Mouse (Mus musculus): Measurements from ENCODE around the gene 2310033P09Rik. TPM values are rescaled to one million over a fixed set of nuclear protein-coding genes. Genes with fewer than 3 reads are reported as not detected.

2310033P09Rik gene
- polyA plus RNA-seq, 1 experiment from 2014 or later: 24.9 TPM

DNA sequence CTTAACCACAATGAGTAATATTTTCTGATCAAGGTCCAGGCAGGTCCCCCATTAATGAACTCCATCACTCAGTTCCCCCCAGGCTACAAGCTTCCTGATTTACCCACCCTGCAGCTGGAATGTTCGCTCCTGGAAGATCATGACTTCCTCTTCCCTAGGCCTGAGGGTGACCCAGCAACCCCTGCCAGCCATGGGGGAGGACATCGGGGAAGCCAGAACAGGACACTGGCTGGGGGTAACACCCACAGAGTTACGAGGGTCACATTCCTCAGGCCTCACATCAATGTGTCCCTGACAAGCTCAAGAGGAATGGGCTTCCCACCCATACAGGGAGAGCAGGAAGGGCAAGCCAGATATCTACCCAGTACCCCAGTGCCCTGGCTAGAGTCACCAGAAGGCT, 38.3 kb upstream of the 2310033P09Rik start:
- H3K9ac ChIP-seq (ENCODE audit: low read length): no peak overlapping the region
- H3K4me1 ChIP-seq (ENCODE audit: control insufficient read depth, insufficient read depth, low read length): no peaks in the 10 kb centered on the region
- no peak overlapping the region for H3K4me3 ChIP-seq (replicated peaks; ENCODE audit: low read length)
- no peaks in the 10 kb centered on the region for H3K9me3 ChIP-seq (replicated peaks; ENCODE audit: control insufficient read depth, low read length)
- WGBS: 63% methylated on average over 3 of the region's 3 CpGs
- ATAC-seq (ENCODE audit: insufficient read depth, low FRiP score): no peak
- H3K4me2 ChIP-seq (ENCODE audit: low read depth, low read length): no peak overlapping the region
- no peaks in the 10 kb centered on the region for H3K36me3 ChIP-seq (ENCODE audit: control insufficient read depth, insufficient read depth, low read length)
- peaks cover 7% of the 10 kb centered on the region for H3K27me3 ChIP-seq (ENCODE audit: control insufficient read depth, insufficient read depth, low read length)
- no peak overlapping the region for H3K27ac ChIP-seq (ENCODE audit: low read length)

DNA sequence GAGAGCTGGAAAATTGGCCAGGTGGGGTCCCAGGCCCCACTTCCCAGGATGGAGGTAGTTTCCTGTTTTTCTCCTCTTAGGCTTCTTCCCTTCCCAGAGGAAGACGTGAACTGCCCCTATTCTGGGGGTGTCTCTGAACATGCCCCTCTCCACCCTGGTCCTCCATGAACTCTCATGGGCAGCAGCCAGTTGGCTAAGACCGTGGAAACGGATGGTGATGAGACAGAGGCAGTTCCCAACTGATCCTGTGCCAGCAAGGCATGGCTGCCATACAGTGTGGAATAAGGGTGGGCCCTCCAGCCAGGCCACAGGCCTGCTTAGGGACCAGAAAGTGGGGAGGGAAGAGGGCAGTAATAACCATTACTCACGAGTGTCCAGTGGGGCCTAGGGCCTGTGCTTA, 37.6 kb upstream of the 2310033P09Rik start:
- no peak for ATAC-seq (ENCODE audit: insufficient read depth, low FRiP score)
- Histone ChIP-seq H3K4me2 (ENCODE audit: low read depth, low read length) (no peak overlapping the region), H3K4me3 (replicated peaks; ENCODE audit: low read length) (no peak overlapping the region), H3K27ac (ENCODE audit: low read length) (no peak overlapping the region), H3K27me3 (ENCODE audit: control insufficient read depth, insufficient read depth, low read length) (peaks cover 14% of the 10 kb centered on the region), H3K4me1 (ENCODE audit: control insufficient read depth, insufficient read depth, low read length) (no peaks in the 10 kb centered on the region), H3K36me3 (ENCODE audit: control insufficient read depth, insufficient read depth, low read length) (no peaks in the 10 kb centered on the region), H3K9me3 (replicated peaks; ENCODE audit: control insufficient read depth, low read length) (no peaks in the 10 kb centered on the region), H3K9ac (ENCODE audit: low read length) (no peak overlapping the region)
- 72% methylated on average over 4 of the region's 4 CpGs for WGBS

DNA sequence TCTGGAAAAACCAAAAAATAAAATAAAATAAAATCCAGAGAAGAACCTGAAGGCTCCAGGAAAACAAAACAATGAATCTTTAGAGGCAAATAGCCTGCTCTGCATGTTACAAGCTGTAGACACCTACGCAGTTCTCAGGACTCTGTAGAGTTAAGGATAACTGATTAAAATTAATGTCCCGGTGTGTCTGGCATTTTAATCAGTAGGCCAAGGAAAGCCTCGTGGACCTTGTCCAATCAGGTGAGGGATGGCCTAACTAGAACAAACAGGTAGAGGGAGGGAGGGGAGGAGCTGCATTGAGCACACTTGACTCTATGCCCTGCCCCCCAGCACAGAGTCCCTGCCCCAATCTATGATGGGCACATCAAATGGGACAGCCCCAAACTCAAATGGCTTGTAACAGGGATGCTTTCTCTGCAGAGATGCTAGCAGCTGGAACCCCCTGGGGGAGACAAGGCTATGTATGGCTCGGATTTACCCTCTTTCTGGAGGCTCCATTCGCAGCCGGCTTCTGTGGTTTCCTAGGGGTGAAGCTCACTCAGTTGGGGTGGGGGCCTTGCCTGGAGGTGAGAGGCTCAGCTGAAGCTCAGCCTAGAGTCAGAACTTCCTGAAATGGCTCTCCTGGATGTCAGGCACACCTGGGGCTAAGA, 33.8 kb upstream of the 2310033P09Rik start:
- ATAC-seq (ENCODE audit: insufficient read depth, low FRiP score): no peak
- 47% methylated on average over 6 of the region's 6 CpGs for WGBS
- Histone ChIP-seq H3K27me3 (ENCODE audit: control insufficient read depth, insufficient read depth, low read length) (peaks cover 51% of the 10 kb centered on the region), H3K4me1 (ENCODE audit: control insufficient read depth, insufficient read depth, low read length) (no peaks in the 10 kb centered on the region), H3K9me3 (replicated peaks; ENCODE audit: control insufficient read depth, low read length) (no peaks in the 10 kb centered on the region), H3K4me2 (ENCODE audit: low read depth, low read length) (no peak overlapping the region), H3K9ac (ENCODE audit: low read length) (no peak overlapping the region), H3K4me3 (replicated peaks; ENCODE audit: low read length) (no peak overlapping the region), H3K27ac (ENCODE audit: low read length) (no peak overlapping the region), H3K36me3 (ENCODE audit: control insufficient read depth, insufficient read depth, low read length) (no peaks in the 10 kb centered on the region)

DNA sequence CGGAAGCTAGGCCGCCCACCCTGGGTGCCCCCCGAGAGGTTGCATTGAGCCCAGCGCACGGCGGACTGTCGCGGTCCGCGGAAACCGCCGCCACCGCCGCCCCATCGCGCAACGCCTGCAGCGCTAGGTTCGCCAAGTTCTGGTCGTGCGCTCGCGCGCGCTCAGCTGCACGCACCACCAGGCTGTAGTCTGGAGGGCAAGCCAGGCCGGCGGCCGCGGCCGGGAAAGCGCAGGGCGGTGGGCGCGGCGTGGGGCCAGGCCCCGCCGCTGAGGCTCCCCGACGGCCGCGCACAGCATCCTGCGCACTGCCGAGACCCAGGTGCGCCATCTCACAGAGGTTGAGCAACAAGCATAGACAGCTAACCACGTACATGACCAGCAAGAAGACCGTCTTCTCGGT, 31.6 kb upstream of the 2310033P09Rik start:
- Histone ChIP-seq H3K4me3 (replicated peaks; ENCODE audit: low read length) (peak overlapping the region; percentile 25), H3K27me3 (ENCODE audit: control insufficient read depth, insufficient read depth, low read length) (peaks cover 56% of the 10 kb centered on the region), H3K27ac (ENCODE audit: low read length) (no peak overlapping the region), H3K4me2 (ENCODE audit: low read depth, low read length) (peak overlapping the region; percentile 35), H3K9ac (ENCODE audit: low read length) (peak overlapping the region; percentile 48), H3K9me3 (replicated peaks; ENCODE audit: control insufficient read depth, low read length) (no peaks in the 10 kb centered on the region), H3K36me3 (ENCODE audit: control insufficient read depth, insufficient read depth, low read length) (no peaks in the 10 kb centered on the region), H3K4me1 (ENCODE audit: control insufficient read depth, insufficient read depth, low read length) (no peaks in the 10 kb centered on the region)
- WGBS: 2% methylated on average over 48 of the region's 48 CpGs
- no peak for ATAC-seq (ENCODE audit: insufficient read depth, low FRiP score)

DNA sequence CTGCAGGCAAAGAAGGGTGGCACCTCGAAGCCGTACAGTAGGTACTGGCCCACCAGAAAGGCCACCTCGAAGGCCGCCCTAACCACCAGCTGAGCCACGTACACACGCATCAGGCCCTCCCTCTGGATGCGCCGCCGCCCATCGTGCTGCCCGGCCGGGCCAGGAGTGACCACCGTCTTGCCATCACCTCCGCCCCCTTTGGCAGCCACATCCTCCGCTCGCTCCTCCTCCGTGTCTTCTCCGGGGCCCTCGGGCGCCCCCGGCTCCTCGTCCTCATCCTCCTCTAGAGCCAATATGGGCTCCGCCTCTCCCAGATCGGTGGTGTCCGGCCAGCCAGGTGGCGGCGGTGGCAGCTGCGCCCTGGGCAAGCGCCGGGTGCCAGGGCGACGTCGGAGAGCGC, 31.2 kb upstream of the 2310033P09Rik start:
- Histone ChIP-seq H3K9ac (ENCODE audit: low read length) (peak overlapping the region; percentile 48; the same call in 1 of the 2 replicates), H3K27me3 (ENCODE audit: control insufficient read depth, insufficient read depth, low read length) (peaks cover 56% of the 10 kb centered on the region), H3K27ac (ENCODE audit: low read length) (no peak overlapping the region), H3K4me3 (replicated peaks; ENCODE audit: low read length) (peak overlapping the region; percentile 25), H3K36me3 (ENCODE audit: control insufficient read depth, insufficient read depth, low read length) (no peaks in the 10 kb centered on the region), H3K4me2 (ENCODE audit: low read depth, low read length) (peak overlapping the region; percentile 35), H3K4me1 (ENCODE audit: control insufficient read depth, insufficient read depth, low read length) (no peaks in the 10 kb centered on the region), H3K9me3 (replicated peaks; ENCODE audit: control insufficient read depth, low read length) (no peaks in the 10 kb centered on the region)
- WGBS: 5% methylated on average over 34 of the region's 34 CpGs
- no peak for ATAC-seq (ENCODE audit: insufficient read depth, low FRiP score)

DNA sequence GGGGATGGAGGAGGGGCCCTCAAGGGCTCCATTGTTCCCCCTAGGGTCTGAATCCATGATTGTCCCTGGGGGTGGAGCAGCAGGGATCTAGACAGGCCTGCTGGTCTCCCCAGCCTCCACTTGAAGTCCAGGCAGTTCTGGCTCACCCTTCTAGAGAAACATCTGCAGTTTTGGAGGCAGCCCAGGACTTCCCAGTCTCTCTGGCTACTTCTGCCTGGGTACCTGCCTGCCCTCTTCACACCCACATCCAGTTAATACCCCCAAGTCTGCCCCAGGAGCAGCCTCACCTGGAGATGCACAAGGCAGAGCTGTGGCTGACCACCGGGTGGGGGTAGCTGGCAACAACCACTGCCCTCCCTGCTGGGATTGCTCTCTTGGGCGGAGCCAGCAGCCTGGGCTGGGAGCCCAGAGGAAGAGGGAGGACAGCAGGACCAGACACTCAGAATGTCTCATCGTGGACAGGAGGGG, 25.2 kb upstream of the 2310033P09Rik start, which contains the start of gene Gjc2:
TSS of gene Gjc2 (minus strand) at position 350 of the 468 bp plus-strand sequence.
- Histone ChIP-seq H3K27me3 (ENCODE audit: control insufficient read depth, insufficient read depth, low read length) (peaks cover 19% of the 10 kb centered on the region; the same call in 1 of the 2 replicates), H3K4me3 (replicated peaks; ENCODE audit: low read length) (no peak within 1 kb of the TSS), H3K27ac (ENCODE audit: low read length) (peak within 1 kb of the TSS; percentile 77), H3K9ac (ENCODE audit: low read length) (peak within 1 kb of the TSS; percentile 24), H3K9me3 (replicated peaks; ENCODE audit: control insufficient read depth, low read length) (no peaks in the 10 kb centered on the region), H3K36me3 (ENCODE audit: control insufficient read depth, insufficient read depth, low read length) (peaks cover 7% of the 10 kb centered on the region; the same call in 1 of the 2 replicates), H3K4me1 (ENCODE audit: control insufficient read depth, insufficient read depth, low read length) (peaks cover 12% of the 10 kb centered on the region), H3K4me2 (ENCODE audit: low read depth, low read length) (0 out of 2 replicates have a peak within 1 kb of the TSS, but pooled peaks have one; percentile 7)
- peak; percentile 70; the same call in 1 of the 2 replicates for ATAC-seq (ENCODE audit: insufficient read depth, low FRiP score)
- 31% methylated on average over 3 of the region's 3 CpGs for WGBS

DNA sequence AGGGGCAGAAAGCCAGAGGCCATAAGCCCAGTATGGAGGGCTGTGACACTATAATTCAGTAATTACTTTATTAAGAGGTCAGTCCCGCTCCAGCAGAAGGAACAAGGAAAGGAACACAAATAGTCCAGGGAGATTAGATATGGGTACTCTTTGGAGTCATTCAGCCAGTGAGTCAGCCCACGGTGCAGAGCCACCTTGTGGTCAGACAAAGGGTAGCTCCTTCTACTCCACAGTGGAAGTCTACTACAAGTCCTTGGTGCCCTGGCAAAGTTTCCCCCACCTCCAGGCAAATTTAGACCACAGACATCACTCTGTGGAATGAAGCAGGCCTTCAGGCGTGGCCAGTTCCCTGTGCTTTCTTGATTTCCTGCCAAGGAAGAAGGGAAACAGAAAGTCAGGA, 24.3 kb upstream of the 2310033P09Rik start:
- ATAC-seq (ENCODE audit: insufficient read depth, low FRiP score): peak; percentile 44; the same call in 1 of the 2 replicates
- H3K4me3 ChIP-seq (replicated peaks; ENCODE audit: low read length): no peak overlapping the region
- 0 out of 2 replicates have a peak overlapping the region, but pooled peaks have one; percentile 24 for H3K9ac ChIP-seq (ENCODE audit: low read length)
- H3K27ac ChIP-seq (ENCODE audit: low read length): peak overlapping the region; percentile 73
- 0 out of 2 replicates have a peak overlapping the region, but pooled peaks have one; percentile 7 for H3K4me2 ChIP-seq (ENCODE audit: low read depth, low read length)
- peaks cover 12% of the 10 kb centered on the region for H3K4me1 ChIP-seq (ENCODE audit: control insufficient read depth, insufficient read depth, low read length)
- H3K9me3 ChIP-seq (replicated peaks; ENCODE audit: control insufficient read depth, low read length): no peaks in the 10 kb centered on the region
- H3K36me3 ChIP-seq (ENCODE audit: control insufficient read depth, insufficient read depth, low read length): peaks cover 7% of the 10 kb centered on the region; the same call in 1 of the 2 replicates
- 31% methylated on average over 3 of the region's 3 CpGs for WGBS
- H3K27me3 ChIP-seq (ENCODE audit: control insufficient read depth, insufficient read depth, low read length): peaks cover 10% of the 10 kb centered on the region; the same call in 1 of the 2 replicates

DNA sequence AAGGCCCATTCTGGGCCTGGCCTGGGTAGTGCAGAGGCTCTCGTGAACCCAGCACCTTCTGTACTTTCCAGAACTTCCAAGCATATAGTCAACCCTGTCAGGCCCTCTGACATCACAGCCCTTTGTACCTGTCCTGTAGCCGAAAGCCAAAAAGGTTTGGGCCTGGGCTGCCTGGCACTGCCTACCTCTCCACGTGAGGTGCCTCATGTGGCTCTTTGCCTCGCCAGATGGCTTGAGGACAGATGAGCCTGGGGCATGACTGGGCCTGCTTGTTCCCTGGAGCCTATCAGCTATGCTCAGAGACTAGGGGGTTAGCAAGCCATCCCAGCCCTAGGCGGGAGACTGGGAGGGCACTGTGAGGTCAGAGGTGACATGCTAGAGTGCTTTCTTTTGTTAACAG, 22.6 kb upstream of the 2310033P09Rik start:
- peaks cover 12% of the 10 kb centered on the region for H3K4me1 ChIP-seq (ENCODE audit: control insufficient read depth, insufficient read depth, low read length)
- H3K27ac ChIP-seq (ENCODE audit: low read length): no peak overlapping the region
- ATAC-seq (ENCODE audit: insufficient read depth, low FRiP score): no peak
- whole genome bisulfite sequencing: 79% methylated on average over 5 of the region's 5 CpGs
- H3K4me2 ChIP-seq (ENCODE audit: low read depth, low read length): no peak overlapping the region
- H3K9me3 ChIP-seq (replicated peaks; ENCODE audit: control insufficient read depth, low read length): no peaks in the 10 kb centered on the region
- no peaks in the 10 kb centered on the region for H3K27me3 ChIP-seq (ENCODE audit: control insufficient read depth, insufficient read depth, low read length)
- peaks cover 7% of the 10 kb centered on the region; the same call in 1 of the 2 replicates for H3K36me3 ChIP-seq (ENCODE audit: control insufficient read depth, insufficient read depth, low read length)
- H3K4me3 ChIP-seq (replicated peaks; ENCODE audit: low read length): no peak overlapping the region
- no peak overlapping the region for H3K9ac ChIP-seq (ENCODE audit: low read length)

DNA sequence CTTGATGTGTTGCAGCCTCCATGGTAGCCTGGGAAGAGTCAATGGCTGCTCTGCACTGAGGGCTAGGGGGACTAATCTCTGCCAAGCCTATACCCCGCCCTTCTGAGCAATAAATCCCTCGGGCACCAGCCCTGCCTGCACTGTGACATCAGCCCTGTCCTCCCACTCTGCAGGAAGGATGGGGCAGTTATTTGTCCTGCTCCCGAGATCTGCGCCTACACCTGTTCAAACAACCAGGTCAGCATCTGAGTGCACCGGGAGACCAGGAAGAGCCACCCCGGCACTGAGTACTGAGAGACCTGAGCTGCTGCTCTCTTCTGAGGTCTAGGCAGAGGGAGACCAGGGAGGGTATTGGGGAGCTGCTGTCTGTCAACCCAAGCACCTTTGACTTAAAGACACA, 20.4 kb upstream of the 2310033P09Rik start:
- 56% methylated on average over 6 of the region's 6 CpGs for WGBS
- no peaks in the 10 kb centered on the region for H3K27me3 ChIP-seq (ENCODE audit: control insufficient read depth, insufficient read depth, low read length)
- no peak overlapping the region for H3K9ac ChIP-seq (ENCODE audit: low read length)
- ATAC-seq (ENCODE audit: insufficient read depth, low FRiP score): no peak
- H3K4me2 ChIP-seq (ENCODE audit: low read depth, low read length): no peak overlapping the region
- peaks cover 12% of the 10 kb centered on the region for H3K4me1 ChIP-seq (ENCODE audit: control insufficient read depth, insufficient read depth, low read length)
- no peak overlapping the region for H3K4me3 ChIP-seq (replicated peaks; ENCODE audit: low read length)
- no peak overlapping the region for H3K27ac ChIP-seq (ENCODE audit: low read length)
- H3K36me3 ChIP-seq (ENCODE audit: control insufficient read depth, insufficient read depth, low read length): peaks cover 7% of the 10 kb centered on the region; the same call in 1 of the 2 replicates
- no peaks in the 10 kb centered on the region for H3K9me3 ChIP-seq (replicated peaks; ENCODE audit: control insufficient read depth, low read length)

Data from stomach, embryonic 16.5 days (tissue).